ENCODE assay signal across 14 mouse cellular contexts in genomic region chr6:83312021-83312420, GRCm38 (mm10). TPM values are rescaled to one million over a fixed set of nuclear protein-coding genes. Genes with fewer than 3 reads are reported as not detected.
A peak's percentile ranks its signal among the peaks of the same experiment; 100 is the strongest.
DNase-seq lines count a peak whose midpoint lies in the region; ATAC-seq and TF ChIP-seq lines count a peak whose summit lies in the region.
"Had no signal": no experiment of that assay in that cellular context is flagged by ENCODE, and none has a peak within 500 bp of the region (broad histone marks: within the 10 kb centered on the region; RNA-seq: fewer than 3 reads in every experiment).

No protein-coding gene starts in this region.

- peaks cover 6% of the 10 kb centered on the region; the same call in 1 of the 2 replicates for H3K4me1 ChIP-seq in spleen, adult 2 months (ENCODE audit: control insufficient read depth, insufficient read depth, insufficient read length)
- H3K4me1 ChIP-seq in intestine, embryonic 15.5 days (replicated peaks), result peaks cover 10% of the 10 kb centered on the region
- H3K4me1 ChIP-seq in liver, postnatal 0 days (ENCODE audit: insufficient read depth), result peaks cover 23% of the 10 kb centered on the region
- H3K4me1 ChIP-seq in midbrain, embryonic 10.5 days, result peaks cover 24% of the 10 kb centered on the region
- peaks cover 16% of the 10 kb centered on the region for H3K4me1 ChIP-seq in hindbrain, embryonic 10.5 days (replicated peaks)

- no peak for TF ChIP-seq CTCF in spleen, adult 2 months (IDR thresholded peaks at IDR 0.05; ENCODE audit: extremely low read depth, insufficient read depth, insufficient read length, insufficient replicate concordance)
- no peak for TF ChIP-seq CTCF in liver, postnatal 0 days (IDR thresholded peaks at IDR 0.05; ENCODE audit: low read depth)

- no peak for TF ChIP-seq POLR2A in spleen, adult 2 months (IDR thresholded peaks at IDR 0.05; ENCODE audit: low read depth, low read length)

- ATAC-seq in intestine, embryonic 15.5 days, result peak; percentile 87
- peak; percentile 31; the same call in 1 of the 2 replicates for ATAC-seq in liver, postnatal 0 days

- H3K9ac ChIP-seq in intestine, embryonic 15.5 days, result no peak overlapping the region; the same call in 1 of the 2 replicates
- peak overlapping the region; percentile 30; the same call in 1 of the 2 replicates for H3K9ac ChIP-seq in liver, postnatal 0 days (replicated peaks)
- H3K9ac ChIP-seq: forebrain, embryonic 12.5 days; neural tube, embryonic 12.5 days had no signal

- H3K9me3 ChIP-seq in intestine, embryonic 15.5 days, result no peaks in the 10 kb centered on the region
- no peaks in the 10 kb centered on the region for H3K9me3 ChIP-seq in liver, postnatal 0 days (ENCODE audit: low read length)
- H3K9me3 ChIP-seq in midbrain, embryonic 10.5 days (replicated peaks), result no peaks in the 10 kb centered on the region
- H3K9me3 ChIP-seq in hindbrain, embryonic 10.5 days, result no peaks in the 10 kb centered on the region
- H3K9me3 ChIP-seq: forebrain, embryonic 12.5 days; neural tube, embryonic 12.5 days had no signal

- peak overlapping the region; percentile 65 for H3K27ac ChIP-seq in spleen, adult 2 months (ENCODE audit: insufficient read depth, low read length)
- peak overlapping the region; percentile 77 for H3K27ac ChIP-seq in intestine, embryonic 15.5 days
- H3K27ac ChIP-seq in liver, postnatal 0 days (ENCODE audit: low read depth), result no peak overlapping the region
- no peak overlapping the region for H3K27ac ChIP-seq in midbrain, embryonic 10.5 days (replicated peaks)
- no peak overlapping the region for H3K27ac ChIP-seq in hindbrain, embryonic 10.5 days
- H3K27ac ChIP-seq: forebrain, embryonic 12.5 days; kidney, postnatal 0 days; neural tube, embryonic 12.5 days had no signal

- H3K36me3 ChIP-seq in spleen, adult 2 months (ENCODE audit: control insufficient read depth, insufficient read depth, low read length), result no peaks in the 10 kb centered on the region
- H3K36me3 ChIP-seq in intestine, embryonic 15.5 days, result peaks cover 26% of the 10 kb centered on the region
- H3K36me3 ChIP-seq in liver, postnatal 0 days (replicated peaks; ENCODE audit: insufficient read depth, low read length), result peaks cover 45% of the 10 kb centered on the region
- peaks cover 64% of the 10 kb centered on the region for H3K36me3 ChIP-seq in midbrain, embryonic 10.5 days
- H3K36me3 ChIP-seq in hindbrain, embryonic 10.5 days, result peaks cover 70% of the 10 kb centered on the region

- H3K4me2 ChIP-seq in intestine, embryonic 15.5 days (replicated peaks), result no peak overlapping the region
- no peak overlapping the region for H3K4me2 ChIP-seq in liver, postnatal 0 days (ENCODE audit: low read depth, low read length)
- H3K4me2 ChIP-seq: forebrain, embryonic 12.5 days; neural tube, embryonic 12.5 days had no signal

- WGBS in spleen, adult 2 months, result 86% methylated on average over 7 of the region's 7 CpGs
- 74% methylated on average over 7 of the region's 7 CpGs for WGBS in intestine, embryonic 15.5 days
- 83% methylated on average over 7 of the region's 7 CpGs for WGBS in liver, postnatal 0 days (ENCODE audit: insufficient replicate concordance)
- WGBS in midbrain, embryonic 10.5 days, result 94% methylated on average over 7 of the region's 7 CpGs
- 96% methylated on average over 7 of the region's 7 CpGs for WGBS in hindbrain, embryonic 10.5 days

- no peak overlapping the region for H3K4me3 ChIP-seq in spleen, adult 2 months (ENCODE audit: extremely low read depth, insufficient read depth, insufficient read length)
- H3K4me3 ChIP-seq in intestine, embryonic 15.5 days (replicated peaks), result no peak overlapping the region
- H3K4me3 ChIP-seq in liver, postnatal 0 days (ENCODE audit: low read depth, low read length), result no peak overlapping the region
- no peak overlapping the region for H3K4me3 ChIP-seq in midbrain, embryonic 10.5 days
- H3K4me3 ChIP-seq in hindbrain, embryonic 10.5 days, result no peak overlapping the region
- H3K4me3 ChIP-seq: forebrain, embryonic 12.5 days; neural tube, embryonic 12.5 days had no signal

- no peak for DNase-seq in spleen, adult 2 months (ENCODE audit: low read depth in 1 of 2, low spot score in 2 of 2)
- DNase-seq in spleen, adult 18-20 months, result no peak
- DNase-seq in liver, postnatal 0 days, result no peak
- DNase-seq in midbrain, embryonic 10.5 days (ENCODE audit: low spot score), result no peak
- no peak for DNase-seq in gastrocnemius, postnatal 25 days
- no peak for DNase-seq in hindbrain, embryonic 10.5 days (ENCODE audit: low spot score)
- DNase-seq: cerebellum, adult 9-11 months; embryo, embryonic 11 days; layer of hippocampus, postnatal 36 days; right cerebral cortex, postnatal 4 days had no signal

- no peaks in the 10 kb centered on the region for H3K27me3 ChIP-seq in spleen, adult 2 months (ENCODE audit: control insufficient read depth, insufficient read depth, low read length)
- no peaks in the 10 kb centered on the region for H3K27me3 ChIP-seq in intestine, embryonic 15.5 days (replicated peaks)
- H3K27me3 ChIP-seq in liver, postnatal 0 days (ENCODE audit: insufficient read depth, low read length), result no peaks in the 10 kb centered on the region
- no peaks in the 10 kb centered on the region for H3K27me3 ChIP-seq in midbrain, embryonic 10.5 days (ENCODE audit: low read depth, poor library complexity, severe bottlenecking)
- no peaks in the 10 kb centered on the region for H3K27me3 ChIP-seq in hindbrain, embryonic 10.5 days (ENCODE audit: insufficient read depth, poor library complexity, severe bottlenecking)
- H3K27me3 ChIP-seq: forebrain, embryonic 12.5 days; neural tube, embryonic 12.5 days had no signal

- TF ChIP-seq EP300 in liver, postnatal 0 days (IDR thresholded peaks at IDR 0.05; ENCODE audit: low read depth), result no peak

RNA-seq across cellular contexts. Expression of gene Mthfd2, which starts 13.7 kb away (rescaled TPM):
- 7.1 and 7.7 TPM in 2 replicates for polyA plus RNA-seq in spleen, adult 2 months (2012; rRNA removed)
- polyA plus RNA-seq in intestine, embryonic 15.5 days (2015; fragmentation: Nextera tagmentation; extraction: Ambion mirVana), result 38.4 and 42.0 TPM in 2 replicates
- polyA plus RNA-seq in liver, postnatal 0 days (2015; fragmentation: Nextera tagmentation; extraction: Ambion mirVana), result 16.6 and 20.9 TPM in 2 replicates
- 53.2 and 64.0 TPM in 2 replicates for polyA plus RNA-seq in midbrain, embryonic 10.5 days (2016; fragmentation: Nextera tagmentation; extraction: Ambion mirVana)
- total RNA-seq in gastrocnemius, postnatal 25 days (2021), result 1 to 10 TPM; 4.4 to 4.8 TPM
- 43.6 and 61.8 TPM in 2 replicates for polyA plus RNA-seq in hindbrain, embryonic 10.5 days (2016; fragmentation: Nextera tagmentation; extraction: Ambion mirVana)

RNA-seq across cellular contexts. Expression of gene Mob1a, which starts 13.8 kb away (rescaled TPM):
- polyA plus RNA-seq in spleen, adult 2 months (2012; rRNA removed), result 28.3 and 35.1 TPM in 2 replicates
- 56.7 and 63.9 TPM in 2 replicates for polyA plus RNA-seq in intestine, embryonic 15.5 days (2015; fragmentation: Nextera tagmentation; extraction: Ambion mirVana)
- 17.2 and 20.9 TPM in 2 replicates for polyA plus RNA-seq in liver, postnatal 0 days (2015; fragmentation: Nextera tagmentation; extraction: Ambion mirVana)
- 60.4 and 61.5 TPM in 2 replicates for polyA plus RNA-seq in midbrain, embryonic 10.5 days (2016; fragmentation: Nextera tagmentation; extraction: Ambion mirVana)
- 10 to 100 TPM; 11.3 to 11.5 TPM for total RNA-seq in gastrocnemius, postnatal 25 days (2021)
- polyA plus RNA-seq in hindbrain, embryonic 10.5 days (2016; fragmentation: Nextera tagmentation; extraction: Ambion mirVana), result 50.1 and 58.6 TPM in 2 replicates

RNA-seq across cellular contexts. Expression of gene Bola3, which starts 36.9 kb away (rescaled TPM):
- polyA plus RNA-seq in spleen, adult 2 months (2012; rRNA removed), result 7.7 and 74.0 TPM in 2 replicates
- polyA plus RNA-seq in intestine, embryonic 15.5 days (2015; fragmentation: Nextera tagmentation; extraction: Ambion mirVana), result 183 and 188 TPM in 2 replicates
- polyA plus RNA-seq in liver, postnatal 0 days (2015; fragmentation: Nextera tagmentation; extraction: Ambion mirVana), result 277 and 286 TPM in 2 replicates
- polyA plus RNA-seq in midbrain, embryonic 10.5 days (2016; fragmentation: Nextera tagmentation; extraction: Ambion mirVana), result 152 and 156 TPM in 2 replicates
- total RNA-seq in gastrocnemius, postnatal 25 days (2021), result 100 to 1,000 TPM; 236 to 237 TPM
- polyA plus RNA-seq in hindbrain, embryonic 10.5 days (2016; fragmentation: Nextera tagmentation; extraction: Ambion mirVana), result 138 and 158 TPM in 2 replicates

Comparison
In these comparisons a context has a peak if more than half of its experiments do, and no peak if none do; other contexts are left out.
1. H3K27ac ChIP-seq: peak in spleen, adult 2 months (single experiment) and intestine, embryonic 15.5 days (single experiment); none in liver, postnatal 0 days (single experiment), midbrain, embryonic 10.5 days (single experiment) and hindbrain, embryonic 10.5 days (single experiment).